Mouse (Mus musculus): ENCODE data around the gene Ebf1. TPM values are rescaled to one million over a fixed set of nuclear protein-coding genes. Genes with fewer than 3 reads are reported as not detected.

Gene Ebf1
- polyA plus RNA-seq, 1 experiment = 1.1 TPM

GRCm38 (mm10) chr11:44923868-44924508, 306.9 kb downstream of the Ebf1 start:
- H3K36me3 ChIP-seq (ENCODE audit: control insufficient read depth, insufficient read depth, low read length) = no peaks in the 10 kb centered on the region
- H3K4me1 ChIP-seq (ENCODE audit: control insufficient read depth, insufficient read depth, low read length) = peaks cover 7% of the 10 kb centered on the region; the same call in 1 of the 2 replicates
- no peak overlapping the region for H3K27ac ChIP-seq (ENCODE audit: control insufficient read depth, insufficient read depth, low read depth, low read length)
- no peak for TF ChIP-seq POLR2A (IDR thresholded peaks at IDR 0.05; ENCODE audit: control insufficient read depth, low read depth, low read length)
- TF ChIP-seq CTCF (IDR thresholded peaks at IDR 0.05; ENCODE audit: control insufficient read depth, insufficient read depth, insufficient replicate concordance, low read depth, low read length) = no peak
- no peaks in the 10 kb centered on the region for H3K27me3 ChIP-seq (ENCODE audit: control insufficient read depth, insufficient read depth, low read length)
- H3K4me3 ChIP-seq (ENCODE audit: control insufficient read depth, low read depth, low read length) = no peak overlapping the region

GRCm38 (mm10) chr11:44924896-44925295, 307.8 kb downstream of the Ebf1 start:
- Histone ChIP-seq H3K27me3 (ENCODE audit: control insufficient read depth, insufficient read depth, low read length) (no peaks in the 10 kb centered on the region), H3K27ac (ENCODE audit: control insufficient read depth, insufficient read depth, low read depth, low read length) (no peak overlapping the region), H3K4me1 (ENCODE audit: control insufficient read depth, insufficient read depth, low read length) (peaks cover 7% of the 10 kb centered on the region; the same call in 1 of the 2 replicates), H3K36me3 (ENCODE audit: control insufficient read depth, insufficient read depth, low read length) (no peaks in the 10 kb centered on the region), H3K4me3 (ENCODE audit: control insufficient read depth, low read depth, low read length) (no peak overlapping the region)
- no peak for TF ChIP-seq CTCF (IDR thresholded peaks at IDR 0.05; ENCODE audit: control insufficient read depth, insufficient read depth, insufficient replicate concordance, low read depth, low read length)
- no peak for TF ChIP-seq POLR2A (IDR thresholded peaks at IDR 0.05; ENCODE audit: control insufficient read depth, low read depth, low read length)

- TF ChIP-seq CTCF (IDR thresholded peaks at IDR 0.05; ENCODE audit: control insufficient read depth, insufficient read depth, insufficient replicate concordance, low read depth, low read length) (no peak), POLR2A (IDR thresholded peaks at IDR 0.05; ENCODE audit: control insufficient read depth, low read depth, low read length) (no peak)
- Histone ChIP-seq H3K36me3 (ENCODE audit: control insufficient read depth, insufficient read depth, low read length) (no peaks in the 10 kb centered on the region), H3K27me3 (ENCODE audit: control insufficient read depth, insufficient read depth, low read length) (no peaks in the 10 kb centered on the region), H3K27ac (ENCODE audit: control insufficient read depth, insufficient read depth, low read depth, low read length) (peak overlapping the region; percentile 29; the same call in 1 of the 2 replicates), H3K4me1 (ENCODE audit: control insufficient read depth, insufficient read depth, low read length) (peaks cover 7% of the 10 kb centered on the region; the same call in 1 of the 2 replicates), H3K4me3 (ENCODE audit: control insufficient read depth, low read depth, low read length) (no peak overlapping the region)
Measured at GRCm38 (mm10) chr11:44925806-44926525, 308.8 kb downstream of the Ebf1 start.

- TF ChIP-seq POLR2A (IDR thresholded peaks at IDR 0.05; ENCODE audit: control insufficient read depth, low read depth, low read length) (no peak; the same call in 1 of the 2 replicates), CTCF (IDR thresholded peaks at IDR 0.05; ENCODE audit: control insufficient read depth, insufficient read depth, insufficient replicate concordance, low read depth, low read length) (no peak)
- Histone ChIP-seq H3K27ac (ENCODE audit: control insufficient read depth, insufficient read depth, low read depth, low read length) (no peak overlapping the region), H3K4me3 (ENCODE audit: control insufficient read depth, low read depth, low read length) (peak overlapping the region; percentile 49), H3K36me3 (ENCODE audit: control insufficient read depth, insufficient read depth, low read length) (no peaks in the 10 kb centered on the region), H3K27me3 (ENCODE audit: control insufficient read depth, insufficient read depth, low read length) (no peaks in the 10 kb centered on the region), H3K4me1 (ENCODE audit: control insufficient read depth, insufficient read depth, low read length) (peaks cover 7% of the 10 kb centered on the region; the same call in 1 of the 2 replicates)
Measured at GRCm38 (mm10) chr11:44928403-44928802, 311.3 kb downstream of the Ebf1 start.

- TF ChIP-seq CTCF (IDR thresholded peaks at IDR 0.05; ENCODE audit: control insufficient read depth, insufficient read depth, insufficient replicate concordance, low read depth, low read length) = no peak
- TF ChIP-seq POLR2A (IDR thresholded peaks at IDR 0.05; ENCODE audit: control insufficient read depth, low read depth, low read length) = no peak
- no peak overlapping the region for H3K4me3 ChIP-seq (ENCODE audit: control insufficient read depth, low read depth, low read length)
- H3K36me3 ChIP-seq (ENCODE audit: control insufficient read depth, insufficient read depth, low read length) = no peaks in the 10 kb centered on the region
- H3K27ac ChIP-seq (ENCODE audit: control insufficient read depth, insufficient read depth, low read depth, low read length) = no peak overlapping the region
- H3K27me3 ChIP-seq (ENCODE audit: control insufficient read depth, insufficient read depth, low read length) = no peaks in the 10 kb centered on the region
- H3K4me1 ChIP-seq (ENCODE audit: control insufficient read depth, insufficient read depth, low read length) = peaks cover 3% of the 10 kb centered on the region; the same call in 1 of the 2 replicates
Measured at GRCm38 (mm10) chr11:44932942-44933483, 315.9 kb downstream of the Ebf1 start.

GRCm38 (mm10) chr11:44943781-44944180, 326.7 kb downstream of the Ebf1 start:
- no peak for TF ChIP-seq CTCF (IDR thresholded peaks at IDR 0.05; ENCODE audit: control insufficient read depth, insufficient read depth, insufficient replicate concordance, low read depth, low read length)
- TF ChIP-seq POLR2A (IDR thresholded peaks at IDR 0.05; ENCODE audit: control insufficient read depth, low read depth, low read length) = no peak
- Histone ChIP-seq H3K36me3 (ENCODE audit: control insufficient read depth, insufficient read depth, low read length) (no peaks in the 10 kb centered on the region), H3K4me1 (ENCODE audit: control insufficient read depth, insufficient read depth, low read length) (no peaks in the 10 kb centered on the region), H3K27ac (ENCODE audit: control insufficient read depth, insufficient read depth, low read depth, low read length) (no peak overlapping the region), H3K4me3 (ENCODE audit: control insufficient read depth, low read depth, low read length) (no peak overlapping the region), H3K27me3 (ENCODE audit: control insufficient read depth, insufficient read depth, low read length) (no peaks in the 10 kb centered on the region)

GRCm38 (mm10) chr11:44944401-44944800, 327.3 kb downstream of the Ebf1 start:
- H3K36me3 ChIP-seq (ENCODE audit: control insufficient read depth, insufficient read depth, low read length) = no peaks in the 10 kb centered on the region
- H3K4me1 ChIP-seq (ENCODE audit: control insufficient read depth, insufficient read depth, low read length) = no peaks in the 10 kb centered on the region
- H3K4me3 ChIP-seq (ENCODE audit: control insufficient read depth, low read depth, low read length) = no peak overlapping the region
- no peaks in the 10 kb centered on the region for H3K27me3 ChIP-seq (ENCODE audit: control insufficient read depth, insufficient read depth, low read length)
- TF ChIP-seq CTCF (IDR thresholded peaks at IDR 0.05; ENCODE audit: control insufficient read depth, insufficient read depth, insufficient replicate concordance, low read depth, low read length) (no peak), POLR2A (IDR thresholded peaks at IDR 0.05; ENCODE audit: control insufficient read depth, low read depth, low read length) (no peak)
- H3K27ac ChIP-seq (ENCODE audit: control insufficient read depth, insufficient read depth, low read depth, low read length) = no peak overlapping the region
